Mouse (Mus musculus): ENCODE measurements at regions not wholly inside any gene's neighbourhood (a gene's known extent, or its start where the extent isn't known, plus 50 kb on each side); places are given as distances from the start of the nearest gene placed in this dataset.

DNA sequence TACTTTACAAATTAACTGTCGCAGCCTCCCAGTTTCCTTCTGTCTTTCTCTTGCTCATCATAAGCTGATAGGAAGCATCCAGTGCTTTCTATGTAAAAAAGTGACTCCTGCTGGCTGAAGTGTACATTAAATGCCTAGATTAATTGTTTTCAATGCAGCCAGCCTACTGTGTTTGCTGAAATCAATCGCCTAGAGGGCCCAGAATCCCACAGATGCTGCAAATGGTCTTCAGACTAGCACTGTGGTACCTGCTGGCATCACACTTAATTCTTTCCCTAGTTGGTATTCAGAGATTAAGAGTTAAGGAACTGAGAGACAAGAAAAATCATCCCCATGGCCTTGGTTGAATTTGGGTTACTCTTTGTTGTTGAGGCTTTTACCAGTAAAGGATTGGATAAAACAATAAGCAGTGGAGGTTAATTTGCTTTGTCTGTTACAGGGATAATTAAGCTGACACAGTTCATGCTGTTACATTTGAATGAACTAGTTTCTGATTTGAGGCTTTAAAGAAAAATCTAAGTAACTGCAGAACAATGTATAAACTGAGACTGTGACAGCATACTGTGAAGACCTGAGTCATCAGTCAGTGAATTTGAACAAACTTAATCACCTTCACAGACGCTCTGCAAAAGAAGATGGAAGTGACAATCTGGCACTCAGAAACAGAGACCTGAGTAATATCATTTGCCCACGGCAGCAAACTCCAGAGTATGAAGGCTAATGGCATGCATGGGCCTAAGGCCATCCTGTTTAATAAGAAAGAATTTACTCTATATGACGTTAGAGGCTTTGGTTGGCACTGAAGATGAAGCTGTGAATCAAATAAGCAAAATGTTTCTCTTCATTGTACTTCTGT, 339.0 kb upstream of the Ddi1 start:
- ATAC-seq (ENCODE audit: insufficient number of reproducible peaks, insufficient read depth, low FRiP score, low read depth), result no peak
- H3K9me3 ChIP-seq (ENCODE audit: control insufficient read depth, low read length), result no peaks in the 10 kb centered on the region

More for the DNA sequence above, 339.0 kb upstream of the Ddi1 start:
- H3K4me2 ChIP-seq (ENCODE audit: low read length), result no peak overlapping the region
- H3K27me3 ChIP-seq (ENCODE audit: control insufficient read depth, insufficient read depth, low read length), result no peaks in the 10 kb centered on the region
- no peaks in the 10 kb centered on the region for H3K4me1 ChIP-seq (ENCODE audit: control insufficient read depth in 2 of 2, insufficient read depth in 2 of 2, low read length in 2 of 2)
- H3K4me3 ChIP-seq (ENCODE audit: control insufficient read depth in 1 of 2, insufficient read depth in 1 of 2, low read depth in 1 of 2, low read length in 2 of 2), result no peak overlapping the region
- H3K36me3 ChIP-seq (ENCODE audit: control insufficient read depth, insufficient read depth, low read length), result no peaks in the 10 kb centered on the region
- H3K9ac ChIP-seq (ENCODE audit: low read length), result no peak overlapping the region
- 59% methylated on average over 5 of the region's 5 CpGs for WGBS
- no peak overlapping the region for H3K27ac ChIP-seq (replicated peaks in 1 of 2; ENCODE audit: control insufficient read depth in 1 of 2, insufficient read depth in 1 of 2, low read depth in 2 of 2, low read length in 2 of 2)
